Mouse (Mus musculus): ENCODE data around the gene Rab10. TPM values are rescaled to one million over a fixed set of nuclear protein-coding genes. Genes with fewer than 3 reads are reported as not detected.
"Not testable (repeated sequence)": the region's sequence is repeated elsewhere in the genome, so short reads cannot be mapped to it uniquely, and the experiment has no call there.

The Rab10 gene
- polyA plus RNA-seq, 1 experiment = 50.2 TPM

DNA sequence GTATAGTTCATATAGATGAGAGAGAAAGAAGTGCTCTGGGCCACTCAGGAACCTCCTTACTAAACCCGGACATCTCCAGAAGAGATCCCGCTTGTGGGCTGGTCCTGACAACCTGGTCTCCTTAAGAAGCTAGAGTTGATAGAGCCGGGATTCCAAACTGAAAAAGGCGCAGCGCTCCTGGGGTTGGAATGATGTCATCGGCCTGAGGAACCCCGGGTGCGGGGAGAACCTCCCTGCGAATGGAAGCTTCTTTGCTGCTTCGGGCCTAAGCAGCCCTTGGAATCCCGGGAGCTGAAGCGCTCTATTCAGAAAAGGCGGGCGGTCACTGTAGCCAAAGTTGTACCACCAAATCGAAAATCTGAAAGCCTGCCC is 538 bp upstream of the Rab10 start:
- Histone ChIP-seq H3K4me3 (ENCODE audit: insufficient read depth, poor library complexity, severe bottlenecking) (peak overlapping the region; percentile 25), H3K27me3 (ENCODE audit: control insufficient read depth, insufficient read depth, insufficient read length) (no peaks in the 10 kb centered on the region), H3ac (ENCODE audit: control insufficient read depth, insufficient read length, low read depth) (peak overlapping the region; percentile 46), H3K79me3 (ENCODE audit: low read depth) (peaks cover 41% of the 10 kb centered on the region), H3K79me2 (ENCODE audit: control insufficient read depth, insufficient read depth) (peaks cover 43% of the 10 kb centered on the region), H3K36me3 (ENCODE audit: control insufficient read depth, insufficient read depth) (peaks cover 3% of the 10 kb centered on the region)
- TF ChIP-seq FOSL1 (IDR thresholded peaks at IDR 0.05; ENCODE audit: insufficient read depth, low read length, poor library complexity, severe bottlenecking) = no peak
- TF ChIP-seq CTCF (IDR thresholded peaks at IDR 0.05; ENCODE audit: control insufficient read depth, insufficient read depth, insufficient read length) = no peak
- TF ChIP-seq MYOG (IDR thresholded peaks at IDR 0.05; ENCODE audit: control insufficient read depth, extremely low read depth, insufficient read length) = no peak
- TF ChIP-seq USF1 (IDR thresholded peaks at IDR 0.05; ENCODE audit: low read depth) = no peak
- no peak for TF ChIP-seq MYOD1 (IDR thresholded peaks at IDR 0.05; ENCODE audit: control insufficient read depth, insufficient read length, low read depth)
- no peak for TF ChIP-seq CEBPB (IDR thresholded peaks at IDR 0.05; ENCODE audit: low read depth)
- no peak for TF ChIP-seq MAX (IDR thresholded peaks at IDR 0.05)

- H3K4me3 ChIP-seq (ENCODE audit: insufficient read depth, poor library complexity, severe bottlenecking) = peak overlapping the region; percentile 90
- peaks cover 59% of the 10 kb centered on the region for H3K79me2 ChIP-seq (ENCODE audit: control insufficient read depth, insufficient read depth)
- TF ChIP-seq CTCF (IDR thresholded peaks at IDR 0.05; ENCODE audit: control insufficient read depth, insufficient read depth, insufficient read length) (no peak), USF1 (IDR thresholded peaks at IDR 0.05; ENCODE audit: low read depth) (no peak), MYOG (IDR thresholded peaks at IDR 0.05; ENCODE audit: control insufficient read depth, extremely low read depth, insufficient read length) (no peak), MAX (IDR thresholded peaks at IDR 0.05) (no peak), MYOD1 (IDR thresholded peaks at IDR 0.05; ENCODE audit: control insufficient read depth, insufficient read length, low read depth) (no peak), CEBPB (IDR thresholded peaks at IDR 0.05; ENCODE audit: low read depth) (no peak), FOSL1 (IDR thresholded peaks at IDR 0.05; ENCODE audit: insufficient read depth, low read length, poor library complexity, severe bottlenecking) (no peak)
- peak overlapping the region; percentile 85 for H3ac ChIP-seq (ENCODE audit: control insufficient read depth, insufficient read length, low read depth)
- no peaks in the 10 kb centered on the region for H3K27me3 ChIP-seq (ENCODE audit: control insufficient read depth, insufficient read depth, insufficient read length)
- H3K36me3 ChIP-seq (ENCODE audit: control insufficient read depth, insufficient read depth) = peaks cover 3% of the 10 kb centered on the region
- peaks cover 57% of the 10 kb centered on the region for H3K79me3 ChIP-seq (ENCODE audit: low read depth)
Measured at GRCm38 (mm10) chr12:3308541-3309241, 1.1 kb downstream of the Rab10 start.

- Histone ChIP-seq H3K4me3 (ENCODE audit: insufficient read depth, poor library complexity, severe bottlenecking) (peak overlapping the region; percentile 90), H3K79me3 (ENCODE audit: low read depth) (peaks cover 68% of the 10 kb centered on the region)
- no peak for TF ChIP-seq CTCF (IDR thresholded peaks at IDR 0.05; ENCODE audit: control insufficient read depth, insufficient read depth, insufficient read length)
- no peak for TF ChIP-seq FOSL1 (IDR thresholded peaks at IDR 0.05; ENCODE audit: insufficient read depth, low read length, poor library complexity, severe bottlenecking)
- no peak for TF ChIP-seq MYOD1 (IDR thresholded peaks at IDR 0.05; ENCODE audit: control insufficient read depth, insufficient read length, low read depth)
- TF ChIP-seq CEBPB (IDR thresholded peaks at IDR 0.05; ENCODE audit: low read depth) = no peak
- TF ChIP-seq USF1 (IDR thresholded peaks at IDR 0.05; ENCODE audit: low read depth) = no peak
- no peak for TF ChIP-seq MAX (IDR thresholded peaks at IDR 0.05)
- no peak for TF ChIP-seq MYOG (IDR thresholded peaks at IDR 0.05; ENCODE audit: control insufficient read depth, extremely low read depth, insufficient read length)
Measured at GRCm38 (mm10) chr12:3307587-3307986, 2.2 kb downstream of the Rab10 start.

GRCm38 (mm10) chr12:3305238-3305637 is 4.5 kb downstream of the Rab10 start:
- no peak overlapping the region for H3K4me3 ChIP-seq (ENCODE audit: insufficient read depth, poor library complexity, severe bottlenecking)
- H3K27me3 ChIP-seq (ENCODE audit: control insufficient read depth, insufficient read depth, insufficient read length) = no peaks in the 10 kb centered on the region
- peaks cover 7% of the 10 kb centered on the region for H3K36me3 ChIP-seq (ENCODE audit: control insufficient read depth, insufficient read depth)
- no peak overlapping the region for H3ac ChIP-seq (ENCODE audit: control insufficient read depth, insufficient read length, low read depth)
- H3K79me2 ChIP-seq (ENCODE audit: control insufficient read depth, insufficient read depth) = peaks cover 94% of the 10 kb centered on the region
- no peak for TF ChIP-seq MYOD1 (IDR thresholded peaks at IDR 0.05; ENCODE audit: control insufficient read depth, insufficient read length, low read depth)
- TF ChIP-seq CTCF (IDR thresholded peaks at IDR 0.05; ENCODE audit: control insufficient read depth, insufficient read depth, insufficient read length) = no peak
- TF ChIP-seq MAX (IDR thresholded peaks at IDR 0.05) = no peak
- no peak for TF ChIP-seq MYOG (IDR thresholded peaks at IDR 0.05; ENCODE audit: control insufficient read depth, extremely low read depth, insufficient read length)
- no peak for TF ChIP-seq FOSL1 (IDR thresholded peaks at IDR 0.05; ENCODE audit: insufficient read depth, low read length, poor library complexity, severe bottlenecking)
- no peak for TF ChIP-seq USF1 (IDR thresholded peaks at IDR 0.05; ENCODE audit: low read depth)
- no peak for TF ChIP-seq CEBPB (IDR thresholded peaks at IDR 0.05; ENCODE audit: low read depth)
- H3K79me3 ChIP-seq (ENCODE audit: low read depth) = peaks cover 92% of the 10 kb centered on the region

More at GRCm38 (mm10) chr12:3307587-3307986, 2.2 kb downstream of the Rab10 start:
- Histone ChIP-seq H3K36me3 (ENCODE audit: control insufficient read depth, insufficient read depth) (peaks cover 3% of the 10 kb centered on the region), H3K27me3 (ENCODE audit: control insufficient read depth, insufficient read depth, insufficient read length) (no peaks in the 10 kb centered on the region), H3ac (ENCODE audit: control insufficient read depth, insufficient read length, low read depth) (peak overlapping the region; percentile 77), H3K79me2 (ENCODE audit: control insufficient read depth, insufficient read depth) (peaks cover 70% of the 10 kb centered on the region)

- not testable (repeated sequence) for H3K27me3 ChIP-seq (ENCODE audit: control insufficient read depth, insufficient read depth, insufficient read length); H3K4me3 ChIP-seq (ENCODE audit: insufficient read depth, poor library complexity, severe bottlenecking); H3ac ChIP-seq (ENCODE audit: control insufficient read depth, insufficient read length, low read depth)
- H3K79me2 ChIP-seq (ENCODE audit: control insufficient read depth, insufficient read depth) = peaks cover 100% of the 10 kb centered on the region
- peaks cover 24% of the 10 kb centered on the region for H3K36me3 ChIP-seq (ENCODE audit: control insufficient read depth, insufficient read depth)
- H3K79me3 ChIP-seq (ENCODE audit: low read depth) = peaks cover 99% of the 10 kb centered on the region
Measured at GRCm38 (mm10) chr12:3297622-3298021, 12.1 kb downstream of the Rab10 start.

- TF ChIP-seq MYOD1 (IDR thresholded peaks at IDR 0.05; ENCODE audit: control insufficient read depth, insufficient read length, low read depth) = no peak
- no peak for TF ChIP-seq CTCF (IDR thresholded peaks at IDR 0.05; ENCODE audit: control insufficient read depth, insufficient read depth, insufficient read length)
- no peak for TF ChIP-seq CEBPB (IDR thresholded peaks at IDR 0.05; ENCODE audit: low read depth)
- no peak for TF ChIP-seq MAX (IDR thresholded peaks at IDR 0.05)
- TF ChIP-seq MYOG (IDR thresholded peaks at IDR 0.05; ENCODE audit: control insufficient read depth, extremely low read depth, insufficient read length) = no peak
- TF ChIP-seq FOSL1 (IDR thresholded peaks at IDR 0.05; ENCODE audit: insufficient read depth, low read length, poor library complexity, severe bottlenecking) = no peak
- TF ChIP-seq USF1 (IDR thresholded peaks at IDR 0.05; ENCODE audit: low read depth) = no peak
- no peaks in the 10 kb centered on the region for H3K27me3 ChIP-seq (ENCODE audit: control insufficient read depth, insufficient read depth, insufficient read length)
- peaks cover 96% of the 10 kb centered on the region for H3K79me3 ChIP-seq (ENCODE audit: low read depth)
- peaks cover 31% of the 10 kb centered on the region for H3K36me3 ChIP-seq (ENCODE audit: control insufficient read depth, insufficient read depth)
- no peak overlapping the region for H3K4me3 ChIP-seq (ENCODE audit: insufficient read depth, poor library complexity, severe bottlenecking)
- no peak overlapping the region for H3ac ChIP-seq (ENCODE audit: control insufficient read depth, insufficient read length, low read depth)
- H3K79me2 ChIP-seq (ENCODE audit: control insufficient read depth, insufficient read depth) = peaks cover 100% of the 10 kb centered on the region
Measured at GRCm38 (mm10) chr12:3296056-3296455, 13.7 kb downstream of the Rab10 start.
